Mouse (Mus musculus) MEL (cell line): ENCODE measurements at regions not wholly inside any gene's neighbourhood (a gene's known extent, or its start where the extent isn't known, plus 50 kb on each side); places are given as distances from the start of the nearest gene placed in this dataset.

Experiments
- DNase-seq: peaks from one replicate; pipeline ENCODE4 v3.0.0; 2011; ENCODE audit warnings: low read depth, low spot score
- H3K27ac ChIP-seq: 2 replicates; pipeline ENCODE4 v1.5.1; 2012; ENCODE audit warnings: low read depth, mild to moderate bottlenecking, control low read depth, low read length, moderate library complexity; ENCODE audit not compliant: control insufficient read depth
- H3K27me3 ChIP-seq, 2 experiments: fragments of 150-350 bp in 1 of 2; sonication (generic) in 1 of 2; 2 replicates each; pipeline ENCODE4 v1.6.1; 2012; ENCODE audit warnings: low read length in 2 of 2, mild to moderate bottlenecking in 2 of 2, improper control_type of control experiment in 1 of 2, moderate library complexity in 1 of 2; ENCODE audit not compliant: insufficient read depth in 2 of 2, control insufficient read depth in 1 of 2
- H3K36me3 ChIP-seq, 2 experiments: 2 replicates each; pipeline ENCODE4 v1.6.1; 2012 to 2014; ENCODE audit warnings: low read length in 2 of 2, improper control_type of control experiment in 1 of 2, inconsistent platforms in 1 of 2, mild to moderate bottlenecking in 1 of 2; ENCODE audit not compliant: insufficient read depth in 2 of 2, control insufficient read depth in 1 of 2
- H3K4me1 ChIP-seq, 2 experiments: fragments of 150-350 bp in 1 of 2; sonication (generic) in 1 of 2; 2 replicates each; pipeline ENCODE4 v1.6.1; 2012; ENCODE audit warnings: low read length in 2 of 2, improper control_type of control experiment in 1 of 2, mild to moderate bottlenecking in 1 of 2; ENCODE audit not compliant: insufficient read depth in 2 of 2, control insufficient read depth in 1 of 2
- H3K4me3 ChIP-seq, 2 experiments: fragments of 150-350 bp in 1 of 2; sonication (generic) in 1 of 2; 2 replicates each; pipeline ENCODE4 v1.5.1; 2012; ENCODE audit warnings: low read depth in 2 of 2, low read length in 2 of 2, mild to moderate bottlenecking in 2 of 2, moderate library complexity in 2 of 2, control low read depth in 1 of 2, improper control_type of control experiment in 1 of 2; ENCODE audit not compliant: control insufficient read depth in 1 of 2, insufficient read depth in 1 of 2
- H3K79me2 ChIP-seq: 2 replicates; pipeline ENCODE4 v1.6.1; 2012; ENCODE audit warnings: mild to moderate bottlenecking, low read length, moderate library complexity; ENCODE audit not compliant: control insufficient read depth, poor library complexity, insufficient read depth
- H3K9ac ChIP-seq: 2 replicates; pipeline ENCODE4 v1.6.1; 2012; ENCODE audit warnings: low read depth, mild to moderate bottlenecking, control low read depth, low read length, moderate library complexity; ENCODE audit not compliant: control insufficient read depth, poor library complexity, severe bottlenecking
- H3K9me3 ChIP-seq: fragments of 150-350 bp; sonication (generic); replicated peaks from 2 replicates; pipeline ENCODE4 v1.6.1; 2012; ENCODE audit warnings: mild to moderate bottlenecking, low read length, improper control_type of control experiment, moderate library complexity; ENCODE audit not compliant: insufficient read depth
- BHLHE40 ChIP-seq: IDR thresholded peaks from 2 replicates; pipeline ENCODE4 v1.6.1; 2012; ENCODE audit warnings: low read depth, mild to moderate bottlenecking, inconsistent platforms, low read length, improper control_type of control experiment, borderline replicate concordance
- EP300 ChIP-seq, 2 experiments: IDR thresholded peaks; 2 replicates each; pipeline ENCODE4 v1.6.1; 2011; ENCODE audit warnings: improper control_type of control experiment in 2 of 2, low read length in 2 of 2, low read depth in 1 of 2, mild to moderate bottlenecking in 1 of 2
- GABPA ChIP-seq: IDR thresholded peaks from 2 replicates; pipeline ENCODE4 v1.6.1; 2012; ENCODE audit warnings: low read depth, mild to moderate bottlenecking, inconsistent platforms, low read length, improper control_type of control experiment, moderate library complexity
- HCFC1 ChIP-seq: IDR thresholded peaks from 2 replicates; pipeline ENCODE4 v1.6.1; 2012; ENCODE audit warnings: low read depth, mild to moderate bottlenecking, inconsistent platforms, low read length, improper control_type of control experiment, moderate library complexity
- KAT2A ChIP-seq: conservative IDR thresholded peaks from 2 replicates; pipeline ENCODE4 v1.6.1; 2012; ENCODE audit warnings: low read depth, low read length, improper control_type of control experiment, inconsistent platforms
- MAX ChIP-seq: IDR thresholded peaks from 2 replicates; pipeline ENCODE4 v1.6.1; 2011; ENCODE audit warnings: low read length, improper control_type of control experiment
- MAZ ChIP-seq: IDR thresholded peaks from 2 replicates; pipeline ENCODE4 v1.6.1; 2012; ENCODE audit warnings: low read depth, mild to moderate bottlenecking, inconsistent platforms, low read length, improper control_type of control experiment
- MXI1 ChIP-seq: IDR thresholded peaks from 2 replicates; pipeline ENCODE4 v1.6.1; 2011; ENCODE audit warnings: mild to moderate bottlenecking, low read depth, low read length, improper control_type of control experiment
- MYB ChIP-seq: IDR thresholded peaks from 2 replicates; pipeline ENCODE4 v1.6.1; 2011; ENCODE audit warnings: mild to moderate bottlenecking, low read depth, low read length, improper control_type of control experiment
- MYC ChIP-seq: IDR thresholded peaks from 2 replicates; pipeline ENCODE4 v1.6.1; 2011; ENCODE audit warnings: low read depth, mild to moderate bottlenecking, low read length, improper control_type of control experiment, moderate library complexity
- NELFE ChIP-seq: IDR thresholded peaks from 2 replicates; pipeline ENCODE4 v1.6.1; 2011; ENCODE audit warnings: low read depth, low read length, improper control_type of control experiment
- NRF1 ChIP-seq: IDR thresholded peaks from 2 replicates; pipeline ENCODE4 v1.6.1; 2014; ENCODE audit warnings: low read depth, mild to moderate bottlenecking, inconsistent platforms, low read length, improper control_type of control experiment, moderate library complexity; ENCODE audit not compliant: poor library complexity, insufficient read depth, severe bottlenecking
- POLR2AphosphoS5 ChIP-seq: IDR thresholded peaks from 2 replicates; pipeline ENCODE4 v1.6.1; 2012; ENCODE audit warnings: low read depth, borderline replicate concordance, mild to moderate bottlenecking, inconsistent platforms, low read length, moderate library complexity, mixed read lengths
- RCOR1 ChIP-seq: IDR thresholded peaks from 2 replicates; pipeline ENCODE4 v1.6.1; 2012; ENCODE audit warnings: low read depth, mild to moderate bottlenecking, inconsistent platforms, low read length, improper control_type of control experiment
- SMC3 ChIP-seq: IDR thresholded peaks from 2 replicates; pipeline ENCODE4 v1.6.1; 2011; ENCODE audit warnings: low read depth, low read length, improper control_type of control experiment
- TAL1 ChIP-seq: IDR thresholded peaks from 2 replicates; pipeline ENCODE4 v1.6.1; 2012; ENCODE audit warnings: mild to moderate bottlenecking, inconsistent platforms, low read length, moderate library complexity, mixed read lengths
- USF2 ChIP-seq, 2 experiments: IDR thresholded peaks; 2 replicates each; pipeline ENCODE4 v1.6.1; 2011 to 2012; ENCODE audit warnings: improper control_type of control experiment in 2 of 2, low read length in 2 of 2, borderline replicate concordance in 1 of 2, inconsistent platforms in 1 of 2, low read depth in 1 of 2, mild to moderate bottlenecking in 1 of 2; ENCODE audit not compliant: insufficient read depth in 1 of 2
- ZC3H11A ChIP-seq: IDR thresholded peaks from 2 replicates; pipeline ENCODE4 v1.6.1; 2012; ENCODE audit warnings: low read depth, mild to moderate bottlenecking, inconsistent platforms, low read length, improper control_type of control experiment
- ZMIZ1 ChIP-seq: IDR thresholded peaks from 2 replicates; pipeline ENCODE4 v1.6.1; 2012; ENCODE audit warnings: low read depth, mild to moderate bottlenecking, inconsistent platforms, low read length, improper control_type of control experiment, moderate library complexity

GRCm38 (mm10) chr7:138605923-138606322 lies 208.4 kb upstream of the Tcerg1l start:
- H3K4me3 ChIP-seq, result no peak overlapping the region
- no peaks in the 10 kb centered on the region for H3K36me3 ChIP-seq
- no peak overlapping the region for H3K9ac ChIP-seq
- H3K27ac ChIP-seq, result no peak overlapping the region
- no peaks in the 10 kb centered on the region for H3K9me3 ChIP-seq
- no peaks in the 10 kb centered on the region for H3K27me3 ChIP-seq
- TF ChIP-seq EP300 (IDR thresholded peaks at IDR 0.05; ENCODE audit: low read depth in 1 of 2, low read length in 2 of 2) (no peak), NRF1 (no peak), USF2 (IDR thresholded peaks at IDR 0.05; ENCODE audit: borderline replicate concordance in 1 of 2, insufficient read depth in 1 of 2, low read depth in 1 of 2, low read length in 2 of 2) (no peak), MYB (no peak)
- H3K4me1 ChIP-seq, result no peaks in the 10 kb centered on the region
- H3K79me2 ChIP-seq, result no peaks in the 10 kb centered on the region
- no peak for DNase-seq

DNA sequence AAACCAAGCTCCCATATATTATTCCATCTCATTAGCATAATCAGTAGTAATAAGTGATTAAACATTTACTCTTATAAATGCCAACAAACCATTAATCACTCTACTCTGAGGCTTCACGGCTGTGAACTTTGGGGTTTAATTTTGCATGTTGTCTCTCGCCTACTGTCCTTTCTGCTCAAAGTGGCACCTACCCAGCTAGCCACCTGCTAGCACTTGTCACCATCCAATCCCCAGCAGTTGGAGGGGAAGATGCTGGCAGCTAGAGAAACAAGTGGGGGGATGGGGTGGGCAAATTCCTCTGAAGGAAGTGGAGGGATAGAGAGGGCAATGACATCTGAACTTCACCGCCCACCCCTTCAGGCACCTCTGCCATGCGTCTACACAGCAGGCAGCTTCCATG lies 204.2 kb upstream of the Tcerg1l start:
- Histone ChIP-seq H3K9ac (no peak overlapping the region), H3K4me3 (no peak overlapping the region), H3K79me2 (no peaks in the 10 kb centered on the region), H3K27me3 (no peaks in the 10 kb centered on the region), H3K4me1 (no peaks in the 10 kb centered on the region), H3K36me3 (no peaks in the 10 kb centered on the region), H3K9me3 (no peaks in the 10 kb centered on the region), H3K27ac (no peak overlapping the region)
- no peak for DNase-seq
- TF ChIP-seq TAL1, result no peak
- TF ChIP-seq HCFC1, result no peak
- no peak for TF ChIP-seq MAZ
- TF ChIP-seq NELFE, result no peak
- no peak for TF ChIP-seq SMC3
- no peak for TF ChIP-seq BHLHE40

- Histone ChIP-seq H3K27ac (no peak overlapping the region), H3K27me3 (no peaks in the 10 kb centered on the region), H3K9me3 (no peaks in the 10 kb centered on the region), H3K36me3 (no peaks in the 10 kb centered on the region), H3K4me1 (no peaks in the 10 kb centered on the region), H3K9ac (no peak overlapping the region), H3K79me2 (no peaks in the 10 kb centered on the region), H3K4me3 (no peak overlapping the region)
- no peak for TF ChIP-seq MAX
- TF ChIP-seq NELFE, result no peak
- TF ChIP-seq ZMIZ1, result no peak
- TF ChIP-seq RCOR1, result no peak
- TF ChIP-seq ZC3H11A, result no peak
- TF ChIP-seq USF2 (IDR thresholded peaks at IDR 0.05; ENCODE audit: borderline replicate concordance in 1 of 2, insufficient read depth in 1 of 2, low read depth in 1 of 2, low read length in 2 of 2), result no peak
- no peak for TF ChIP-seq MXI1
- TF ChIP-seq MYC, result no peak
- TF ChIP-seq GABPA, result no peak
- no peak for TF ChIP-seq KAT2A
- TF ChIP-seq POLR2AphosphoS5, result no peak
- DNase-seq, result no peak
Observed at GRCm38 (mm10) chr7:138593344-138593743, 195.8 kb upstream of the Tcerg1l start.
